Mouse (Mus musculus) retina, postnatal 1 day (tissue): ENCODE measurements around the gene Trpv6.

Experiments
- DNase-seq: peaks from one replicate; pipeline ENCODE4 v3.0.0-alpha.2; 2012

Gene Trpv6

GRCm38 (mm10) chr6:41621241-41621990 is 14.8 kb downstream of the Trpv6 start:
- no peak for DNase-seq

GRCm38 (mm10) chr6:41620173-41620798 is 15.9 kb downstream of the Trpv6 start:
- DNase-seq = no peak

GRCm38 (mm10) chr6:41607637-41608036 is 28.6 kb downstream of the Trpv6 start:
- DNase-seq = no peak

DNA sequence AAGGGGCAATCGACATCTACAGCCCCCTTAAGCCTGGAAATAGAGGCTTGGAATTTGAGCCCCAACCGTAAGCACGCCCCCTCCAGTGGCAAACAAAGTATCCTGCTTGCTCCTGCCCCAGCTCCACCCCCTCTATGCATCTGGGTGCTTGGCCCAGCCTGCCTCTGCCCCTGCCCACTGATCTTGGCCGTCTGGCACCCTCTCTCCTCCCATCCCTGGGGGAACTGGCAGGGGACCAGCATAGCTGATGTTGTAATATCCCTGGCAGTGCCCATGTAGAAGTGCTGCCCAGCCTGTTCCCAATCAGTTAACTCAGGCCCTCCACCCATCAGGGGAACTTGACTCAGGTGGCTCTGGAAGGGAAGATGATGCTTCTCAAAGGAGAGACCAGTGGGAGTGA is 30.0 kb downstream of the Trpv6 start:
- peak; percentile 53 for DNase-seq

- DNase-seq = no peak
These were observed 30.5 kb downstream of the Trpv6 start for GRCm38 (mm10) chr6:41605794-41606104.

DNA sequence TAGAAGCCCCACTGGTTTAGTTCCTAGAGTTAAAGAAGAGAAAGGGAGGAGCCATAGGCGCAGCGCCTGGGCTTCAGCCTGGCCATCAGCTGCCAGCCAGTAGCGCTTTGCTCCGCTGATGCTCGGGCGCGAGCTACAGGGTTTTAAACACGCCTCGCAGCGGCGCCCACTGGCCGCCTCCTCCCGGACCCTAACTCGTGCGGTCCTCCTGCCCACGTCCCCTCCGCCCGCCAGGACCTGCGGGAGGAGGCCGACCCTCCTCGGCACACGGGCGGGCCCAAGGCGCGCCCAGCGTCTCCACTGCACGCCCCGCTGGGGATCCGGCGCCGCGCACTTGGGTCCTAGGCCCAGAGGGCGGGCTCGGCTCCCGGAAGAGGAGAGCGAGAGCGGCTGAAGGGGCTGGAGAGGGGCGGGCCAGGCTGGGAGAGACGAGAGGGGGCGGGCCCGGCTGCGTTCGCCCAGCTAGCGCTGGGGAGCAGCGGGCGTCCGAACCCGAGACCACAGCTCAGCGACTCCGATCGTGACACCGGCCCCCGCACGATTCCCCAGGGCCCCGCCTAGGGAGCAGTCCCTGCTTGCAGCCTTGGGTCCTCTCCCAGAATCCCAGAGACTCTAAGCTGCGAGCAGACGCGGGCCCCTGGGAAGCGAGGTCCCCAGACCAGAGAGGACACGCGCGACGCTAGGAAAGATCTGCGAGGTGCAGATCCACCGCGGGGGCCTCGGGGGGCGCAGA is 31.0 kb downstream of the Trpv6 start, which contains the start of gene Ephb6:
Gene Ephb6, plus strand, starts transcription at position 422 of the 733 bp plus-strand sequence.
- peak; percentile 92 for DNase-seq

DNA sequence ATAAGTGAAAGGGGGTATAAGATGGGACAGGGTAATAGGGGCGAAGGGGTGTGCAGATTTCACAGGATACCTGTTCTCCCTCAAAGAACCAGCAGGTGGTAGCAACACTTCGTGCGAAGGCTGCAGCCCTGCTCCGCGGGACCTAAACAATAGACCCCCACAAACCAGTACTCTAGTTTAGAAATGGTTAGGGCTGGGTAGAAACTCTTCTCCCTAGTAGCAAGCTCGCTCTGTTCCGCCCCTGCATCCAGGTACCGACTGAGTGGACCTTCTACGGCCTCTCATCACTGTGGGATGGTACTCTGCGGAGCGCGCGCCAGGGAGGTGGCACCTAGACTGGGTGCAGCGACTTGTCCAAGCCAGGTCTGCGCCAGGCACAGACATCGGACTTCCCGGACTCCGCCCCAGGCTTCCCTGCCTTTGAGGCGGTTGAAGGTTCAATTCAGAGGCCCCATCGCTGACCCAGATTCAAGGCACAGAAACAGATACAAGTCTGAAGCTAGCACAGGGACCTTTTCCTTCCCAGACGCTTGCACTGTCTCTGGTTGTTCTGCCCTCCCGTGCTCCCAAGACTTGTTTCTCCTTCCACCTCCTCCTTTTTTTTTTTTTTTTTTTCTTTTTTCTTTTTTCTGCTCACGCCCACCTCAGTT is 31.7 kb downstream of the Trpv6 start:
- DNase-seq = peak; percentile 83

DNA sequence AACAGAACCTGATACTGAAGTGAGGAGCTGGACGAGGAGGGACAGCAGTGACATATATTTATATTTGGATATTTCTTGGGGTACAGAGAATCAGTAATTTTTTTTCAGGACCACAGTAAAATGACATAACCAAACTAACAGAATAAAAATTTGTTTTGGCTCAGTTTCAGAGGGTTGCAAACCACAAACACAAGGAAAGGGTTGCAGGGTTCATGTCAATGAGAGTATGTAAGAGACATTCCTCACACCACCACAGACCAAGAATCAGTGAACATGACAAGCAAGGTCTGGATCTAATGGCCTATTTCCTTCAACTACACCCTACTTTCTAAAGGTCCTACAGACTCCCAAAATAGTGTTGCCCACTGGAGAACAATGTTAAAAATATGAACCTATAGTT is 54.0 kb downstream of the Trpv6 start:
- no peak for DNase-seq

DNA sequence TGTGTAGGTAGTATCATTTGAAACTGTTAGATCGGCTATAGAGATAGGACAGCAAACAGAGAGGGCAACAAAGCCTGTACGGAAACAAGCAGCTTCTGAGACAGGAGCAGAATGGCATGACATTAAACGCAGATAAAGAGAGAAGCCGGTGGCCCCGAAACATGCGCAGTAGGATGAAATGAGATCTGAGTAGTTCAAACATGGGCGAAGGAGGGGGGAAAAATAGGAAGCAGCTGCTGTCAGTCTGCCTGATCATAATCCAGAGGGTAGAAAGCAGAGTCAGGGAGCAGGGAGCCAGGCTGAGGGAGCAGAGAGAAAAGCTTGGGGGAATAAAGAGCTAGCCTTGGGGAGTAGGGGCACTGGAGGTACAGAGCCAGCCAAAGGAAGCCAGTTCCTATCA is 54.9 kb downstream of the Trpv6 start:
- DNase-seq = peak; percentile 60

DNA sequence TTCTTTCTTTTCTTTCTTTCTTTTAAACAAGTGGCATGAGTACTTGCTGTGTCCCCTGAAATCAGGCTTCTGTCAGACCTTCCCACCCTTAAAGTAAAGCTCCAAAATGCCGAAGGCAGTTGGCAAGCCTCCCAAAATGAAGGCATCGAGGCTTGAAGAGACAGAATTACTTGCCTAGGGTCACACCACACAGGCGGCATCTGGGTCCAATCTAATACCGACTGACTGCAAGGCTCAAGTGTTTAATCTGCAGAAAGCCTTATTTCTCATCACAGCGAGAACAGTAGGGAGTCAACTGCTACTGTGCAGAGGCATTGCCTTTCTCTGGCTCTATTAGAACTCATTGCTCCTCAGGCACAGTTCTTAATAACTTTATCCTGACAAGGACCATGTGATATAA is 58.9 kb downstream of the Trpv6 start:
- DNase-seq = peak; percentile 80

DNA sequence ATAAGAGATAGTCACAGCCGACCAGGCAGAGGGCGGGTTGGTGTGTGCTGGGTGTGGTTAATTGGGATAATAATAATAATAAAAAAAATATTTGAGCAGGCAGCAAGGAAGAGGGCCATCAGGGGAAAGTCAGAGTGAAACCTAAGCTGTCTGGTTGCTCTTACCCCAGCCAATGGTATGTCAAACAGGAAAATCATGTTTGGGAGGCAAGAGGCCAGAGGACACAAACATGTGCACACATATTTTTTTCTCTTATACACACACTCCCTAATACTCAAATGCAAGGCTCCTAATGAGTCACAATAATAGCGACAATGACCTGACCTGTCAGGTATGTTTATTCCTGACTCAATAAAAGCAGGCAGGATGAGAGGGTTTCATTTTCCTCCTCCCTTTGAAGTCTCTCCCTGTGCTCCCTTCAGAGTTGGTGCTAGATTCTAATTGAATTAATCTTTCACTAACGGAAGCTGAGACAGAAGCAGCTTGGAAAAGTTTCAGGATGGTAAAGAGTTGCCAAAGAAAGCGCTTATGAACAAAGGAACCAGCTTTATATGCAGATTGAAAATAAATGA is 59.6 kb downstream of the Trpv6 start:
- peak; percentile 40 for DNase-seq
